Mouse (Mus musculus): ENCODE data around the gene Gm20873.
"Not testable (repeated sequence)": the region's sequence is repeated elsewhere in the genome, so short reads cannot be mapped to it uniquely, and the experiment has no call there.

Gm20873 gene

DNA sequence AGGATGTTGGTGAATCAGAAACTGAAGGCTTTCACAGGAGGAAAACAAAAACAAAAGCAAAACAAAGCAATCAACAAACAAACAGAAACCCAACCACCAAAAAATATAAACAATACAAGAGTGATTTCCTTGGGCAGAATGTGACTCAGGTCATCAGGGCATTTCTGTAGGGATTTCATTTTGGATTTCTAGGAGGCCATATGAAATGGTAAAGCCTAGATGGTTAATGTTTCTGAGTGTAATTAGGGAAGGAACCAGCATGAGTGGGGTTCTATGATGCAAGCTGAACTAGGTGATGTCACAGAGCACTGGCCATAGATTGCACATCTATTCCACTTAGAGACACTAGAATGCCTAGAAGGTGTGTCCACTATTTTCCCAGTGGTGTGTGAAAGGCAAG, at the start of gene Gm20873:
Gene Gm20873 (plus strand): TSS at position 301 of the 400 bp plus-strand sequence.
- DNase-seq = not testable (repeated sequence)

DNA sequence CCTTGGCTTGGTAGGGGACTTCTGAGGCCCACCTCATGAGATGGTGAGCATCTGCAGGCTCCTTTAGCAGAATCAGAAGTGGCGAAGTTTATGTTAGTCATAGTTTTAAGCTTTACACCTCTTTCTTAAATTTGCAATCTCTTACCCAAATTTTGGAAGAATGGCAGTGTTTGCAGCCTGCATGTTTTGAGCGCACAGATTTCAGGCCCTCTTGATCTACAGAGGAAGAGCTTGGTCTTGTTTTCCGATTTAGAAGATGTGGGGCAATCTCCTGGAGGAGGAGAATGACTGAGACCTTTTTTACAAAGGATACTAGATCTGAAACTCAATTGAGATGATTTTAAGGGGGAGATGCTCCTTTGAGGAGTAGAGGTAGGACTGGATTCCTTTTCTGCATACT, 29.0 kb upstream of the Gm20873 start, which contains the start of gene Gm21746:
Gene Gm21746 (minus strand): TSS at position 101 of the 400 bp plus-strand sequence.
- not testable (repeated sequence) for DNase-seq

Data from right cerebral cortex, postnatal 14 days (tissue).